27 mouse cellular contexts compared by ENCODE assay signal in genomic region chr2:75824846-75825245, GRCm38 (mm10). TPM values are rescaled to one million over a fixed set of nuclear protein-coding genes. Genes with fewer than 3 reads are reported as not detected.
DNase-seq lines count a peak whose midpoint lies in the region; ATAC-seq and TF ChIP-seq lines count a peak whose summit lies in the region.
"Had no signal": no experiment of that assay in that cellular context is flagged by ENCODE, and none has a peak within 500 bp of the region (broad histone marks: within the 10 kb centered on the region; RNA-seq: fewer than 3 reads in every experiment).

No protein-coding gene starts in this region.

- 15% methylated on average over 3 of the region's 3 CpGs for WGBS in hindbrain, embryonic 11.5 days
- 39% methylated on average over 3 of the region's 3 CpGs for WGBS in hindbrain, postnatal 0 days
- 4% methylated on average over 3 of the region's 3 CpGs for WGBS in neural tube, embryonic 15.5 days
- WGBS in neural tube, embryonic 11.5 days: 7% methylated on average over 3 of the region's 3 CpGs

- H3K27ac ChIP-seq in hindbrain, embryonic 11.5 days (ENCODE audit: low read depth, low read length): no peak overlapping the region
- no peak overlapping the region for H3K27ac ChIP-seq in hindbrain, postnatal 0 days
- no peak overlapping the region for H3K27ac ChIP-seq in neural tube, embryonic 15.5 days (replicated peaks)
- no peak overlapping the region for H3K27ac ChIP-seq in neural tube, embryonic 11.5 days (ENCODE audit: low read depth, low read length)
- H3K27ac ChIP-seq: forebrain, embryonic 10.5 days; forebrain, embryonic 13.5 days; gastrocnemius, adult 2 months; heart, embryonic 15.5 days; hindbrain, embryonic 14.5 days had no signal

- H3K36me3 ChIP-seq in hindbrain, embryonic 11.5 days (ENCODE audit: control insufficient read depth, insufficient read depth, low read length): no peaks in the 10 kb centered on the region
- no peaks in the 10 kb centered on the region for H3K36me3 ChIP-seq in hindbrain, postnatal 0 days (ENCODE audit: insufficient read depth, low read length)
- no peaks in the 10 kb centered on the region for H3K36me3 ChIP-seq in neural tube, embryonic 15.5 days
- H3K36me3 ChIP-seq in neural tube, embryonic 11.5 days (ENCODE audit: control insufficient read depth, insufficient read depth, low read length): no peaks in the 10 kb centered on the region
- H3K36me3 ChIP-seq: forebrain, embryonic 10.5 days; heart, embryonic 12.5 days; heart, embryonic 15.5 days; hindbrain, embryonic 10.5 days had no signal

- DNase-seq in hindbrain, embryonic 11.5 days (ENCODE audit: low spot score): peak; percentile 40
- no peak for DNase-seq in hindbrain, postnatal 0 days (ENCODE audit: low spot score)
- peak; percentile 32 for DNase-seq in neural tube, embryonic 10.5 days (ENCODE audit: extremely low spot score, low spot score)
- peak; percentile 54 for DNase-seq in embryo, embryonic 11 days
- DNase-seq in neural tube, embryonic 11.5 days (ENCODE audit: low spot score): peak; percentile 23
- no peak for DNase-seq in adrenal gland, postnatal 10 days
- DNase-seq in heart, adult 8-10 months (ENCODE audit: low spot score): no peak
- DNase-seq: adrenal gland, adult 2 months; adrenal gland, postnatal 25 days; cerebellum, adult 11-12 months; cerebellum, adult 8-10 months; cerebellum, postnatal 10 days; cerebellum, postnatal 36 days; gastrocnemius, adult 2 months; gastrocnemius, postnatal 14 days; heart, adult 18-20 months; heart, postnatal 10 days; heart, postnatal 36 days; kidney, adult 18-20 months had no signal

- ATAC-seq in hindbrain, embryonic 11.5 days (ENCODE audit: low FRiP score): no peak
- ATAC-seq in hindbrain, postnatal 0 days: no peak
- ATAC-seq in neural tube, embryonic 15.5 days (ENCODE audit: low FRiP score): no peak
- no peak for ATAC-seq in neural tube, embryonic 11.5 days (ENCODE audit: insufficient read depth, low FRiP score, low TSS enrichment)
- ATAC-seq: forebrain, embryonic 13.5 days; forebrain, embryonic 16.5 days had no signal

- no peak overlapping the region for H3K4me2 ChIP-seq in hindbrain, embryonic 11.5 days (replicated peaks; ENCODE audit: low read depth, low read length)
- H3K4me2 ChIP-seq in hindbrain, postnatal 0 days (ENCODE audit: low read depth, low read length): no peak overlapping the region
- no peak overlapping the region for H3K4me2 ChIP-seq in neural tube, embryonic 15.5 days
- no peak overlapping the region for H3K4me2 ChIP-seq in neural tube, embryonic 11.5 days (ENCODE audit: low read depth)
- H3K4me2 ChIP-seq: forebrain, embryonic 13.5 days; heart, embryonic 12.5 days; heart, embryonic 15.5 days; hindbrain, embryonic 14.5 days had no signal

- H3K27me3 ChIP-seq in hindbrain, embryonic 11.5 days (ENCODE audit: control insufficient read depth, insufficient read depth, low read length): no peaks in the 10 kb centered on the region
- H3K27me3 ChIP-seq in hindbrain, postnatal 0 days (ENCODE audit: insufficient read depth, low read length): no peaks in the 10 kb centered on the region
- H3K27me3 ChIP-seq in neural tube, embryonic 15.5 days (replicated peaks): no peaks in the 10 kb centered on the region
- H3K27me3 ChIP-seq in neural tube, embryonic 11.5 days (ENCODE audit: control insufficient read depth, insufficient read depth, low read length): no peaks in the 10 kb centered on the region
- H3K27me3 ChIP-seq: forebrain, embryonic 13.5 days; heart, embryonic 12.5 days; heart, embryonic 15.5 days had no signal

- no peaks in the 10 kb centered on the region for H3K4me1 ChIP-seq in hindbrain, embryonic 11.5 days (replicated peaks; ENCODE audit: control insufficient read depth, insufficient read depth, low read length)
- H3K4me1 ChIP-seq in hindbrain, postnatal 0 days (ENCODE audit: insufficient read depth, low read length): no peaks in the 10 kb centered on the region
- H3K4me1 ChIP-seq in neural tube, embryonic 15.5 days: no peaks in the 10 kb centered on the region
- no peaks in the 10 kb centered on the region for H3K4me1 ChIP-seq in neural tube, embryonic 11.5 days (ENCODE audit: control insufficient read depth, insufficient read depth, low read length)
- H3K4me1 ChIP-seq: forebrain, embryonic 13.5 days; heart, embryonic 12.5 days; heart, embryonic 15.5 days had no signal

- no peak for TF ChIP-seq CTCF in hindbrain, postnatal 0 days (IDR thresholded peaks at IDR 0.05; ENCODE audit: low read depth)

- no peak overlapping the region for H3K9ac ChIP-seq in hindbrain, embryonic 11.5 days (ENCODE audit: low read depth, low read length)
- H3K9ac ChIP-seq in hindbrain, postnatal 0 days (replicated peaks; ENCODE audit: low read length): no peak overlapping the region
- H3K9ac ChIP-seq in neural tube, embryonic 15.5 days (replicated peaks): no peak overlapping the region
- H3K9ac ChIP-seq in neural tube, embryonic 11.5 days (ENCODE audit: low read length): no peak overlapping the region
- H3K9ac ChIP-seq: forebrain, embryonic 13.5 days; heart, embryonic 12.5 days; heart, embryonic 15.5 days; hindbrain, embryonic 14.5 days had no signal

- no peaks in the 10 kb centered on the region for H3K9me3 ChIP-seq in hindbrain, embryonic 11.5 days (ENCODE audit: control insufficient read depth, low read length)
- no peaks in the 10 kb centered on the region for H3K9me3 ChIP-seq in hindbrain, postnatal 0 days (ENCODE audit: low read length)
- H3K9me3 ChIP-seq in neural tube, embryonic 15.5 days (replicated peaks): no peaks in the 10 kb centered on the region
- no peaks in the 10 kb centered on the region for H3K9me3 ChIP-seq in neural tube, embryonic 11.5 days (ENCODE audit: control insufficient read depth, low read length)
- H3K9me3 ChIP-seq: forebrain, embryonic 10.5 days; forebrain, embryonic 13.5 days; heart, embryonic 12.5 days; heart, embryonic 15.5 days; hindbrain, embryonic 10.5 days had no signal

- no peak overlapping the region for H3K4me3 ChIP-seq in hindbrain, embryonic 11.5 days (ENCODE audit: low read depth, low read length)
- no peak overlapping the region for H3K4me3 ChIP-seq in hindbrain, postnatal 0 days (ENCODE audit: low read length)
- no peak overlapping the region for H3K4me3 ChIP-seq in neural tube, embryonic 15.5 days (replicated peaks)
- H3K4me3 ChIP-seq in neural tube, embryonic 11.5 days (ENCODE audit: low read depth, low read length): no peak overlapping the region
- H3K4me3 ChIP-seq: forebrain, embryonic 10.5 days; forebrain, embryonic 13.5 days; gastrocnemius, adult 2 months; heart, embryonic 12.5 days; heart, embryonic 15.5 days; hindbrain, embryonic 10.5 days had no signal

RNA-seq across cellular contexts. Expression of gene Agps, which starts 7.1 kb away (rescaled TPM):
- polyA plus RNA-seq in hindbrain, embryonic 11.5 days (2014; fragmentation: Nextera tagmentation; extraction: Ambion mirVana): 50.7 and 53.4 TPM in 2 replicates
- total RNA-seq in hindbrain, postnatal 0 days (2014; rRNA removed): 32.7 and 40.0 TPM in 2 replicates
- 17.1 and 17.8 TPM in 2 replicates for polyA plus RNA-seq in hindbrain, postnatal 0 days (2015; fragmentation: Nextera tagmentation; extraction: Ambion mirVana)
- polyA plus RNA-seq in neural tube, embryonic 15.5 days (2015; fragmentation: Nextera tagmentation; extraction: Ambion mirVana): 27.8 and 29.0 TPM in 2 replicates
- polyA plus RNA-seq in neural tube, embryonic 11.5 days (2014; fragmentation: Nextera tagmentation; extraction: Ambion mirVana): 61.4 and 66.2 TPM in 2 replicates
- total RNA-seq in adrenal gland, postnatal 10 days (2021): 10 to 100 TPM; 32.4 to 42.0 TPM
- total RNA-seq in heart, adult 8-10 months (2022): 10 to 100 TPM; 26.4 to 32.0 (median 27.2) TPM

Comparison
In these comparisons a context has a peak if more than half of its experiments do, and no peak if none do; other contexts are left out.
1. DNase-seq: peak in hindbrain, embryonic 11.5 days (single experiment), neural tube, embryonic 10.5 days (single experiment), embryo, embryonic 11 days (single experiment) and neural tube, embryonic 11.5 days (single experiment); none in hindbrain, postnatal 0 days (single experiment), adrenal gland, postnatal 10 days (single experiment) and heart, adult 8-10 months (single experiment).